Mouse (Mus musculus) megakaryocyte progenitor cell, adult 5-6 weeks (primary cell): ENCODE results near the gene Actbl2. TPM values are rescaled to one million over a fixed set of nuclear protein-coding genes. Genes with fewer than 3 reads are reported as not detected.

Experiments used
- ATAC-seq: replicated peaks from 2 replicates; pipeline ENCODE4 v1.8.0; 2016; ENCODE audit warnings: mild to moderate bottlenecking, moderate TSS enrichment, inconsistent platforms; ENCODE audit not compliant: poor library complexity
- total RNA-seq, 2 experiments: library from RNA; stranded (forward) in 1 of 2; stranded (reverse) in 1 of 2; fragments of 157-497, 149-512 nt in 1 of 2; fragments of 200-1000 nt in 1 of 2; gene quantifications; 2 replicates each; pipeline versions ENCODE4 v1.2.3 to v1.2.4; 2015 to 2017

Gene Actbl2
- total RNA-seq, 2 experiments from 2014 or later, result not detected

DNA sequence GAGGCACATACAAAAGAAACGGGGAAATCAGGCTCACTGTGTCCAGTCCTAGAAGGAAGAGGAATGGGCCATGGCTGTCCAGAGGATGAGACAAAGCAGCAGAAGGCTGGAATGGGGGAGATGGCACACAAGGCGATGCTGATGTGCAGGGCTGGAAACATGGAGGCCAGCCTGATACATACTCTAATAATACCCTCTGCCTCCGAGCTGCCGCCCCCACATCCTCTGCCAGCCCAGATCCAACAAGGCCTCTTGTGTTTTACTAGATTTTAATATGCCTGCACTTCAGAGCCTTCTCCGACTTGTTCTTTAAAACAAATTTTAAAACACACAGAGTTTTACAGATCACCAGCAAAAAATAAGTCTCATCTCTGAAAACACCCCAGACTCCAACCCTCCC, 14.2 kb downstream of the Actbl2 start:
- ATAC-seq, result no peak

DNA sequence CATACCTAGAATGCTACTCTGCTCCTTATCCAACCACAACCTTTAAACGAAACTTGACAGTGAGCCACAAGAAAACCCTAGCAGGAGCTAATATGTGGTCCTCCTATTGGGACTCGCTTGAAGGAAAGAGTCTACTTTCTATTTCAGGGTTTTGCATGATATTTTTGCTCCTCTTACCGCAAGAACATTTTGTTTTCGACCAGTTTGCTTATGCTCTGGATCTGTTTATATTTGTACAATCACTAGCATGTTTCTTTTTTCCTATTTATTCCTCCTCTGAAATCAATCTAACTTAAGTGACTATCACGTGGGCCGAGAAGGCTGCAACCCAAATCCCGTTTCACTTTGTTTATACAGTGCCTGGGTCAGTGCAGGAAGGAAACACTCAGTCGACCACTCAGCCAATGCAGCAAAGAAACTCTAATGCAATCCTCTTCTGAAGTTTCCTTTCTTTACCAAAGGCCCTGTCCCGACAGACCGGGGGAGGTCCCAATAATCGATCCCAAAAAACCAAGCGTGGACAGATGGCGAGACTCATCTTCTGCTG, 15.0 kb downstream of the Actbl2 start:
- ATAC-seq, result no peak

DNA sequence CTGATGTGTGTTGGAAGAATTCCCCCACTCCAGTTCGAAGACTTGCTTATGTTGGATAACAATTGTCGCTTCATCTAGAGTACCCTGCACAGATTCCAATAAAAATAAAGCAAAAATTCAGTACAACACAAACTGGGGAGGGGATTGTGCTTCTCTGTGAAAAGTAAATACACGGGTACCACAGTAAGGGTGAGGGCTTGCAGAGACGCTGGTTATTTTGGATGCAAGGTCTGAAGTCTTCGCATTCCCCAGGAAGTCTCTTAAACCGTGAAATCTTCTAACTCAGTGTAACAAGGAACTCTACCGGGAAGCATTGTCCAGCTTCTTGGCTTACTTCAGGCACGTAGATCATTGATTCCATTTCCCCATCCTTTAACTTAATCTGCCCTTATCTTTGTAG, 17.1 kb downstream of the Actbl2 start:
- no peak for ATAC-seq

DNA sequence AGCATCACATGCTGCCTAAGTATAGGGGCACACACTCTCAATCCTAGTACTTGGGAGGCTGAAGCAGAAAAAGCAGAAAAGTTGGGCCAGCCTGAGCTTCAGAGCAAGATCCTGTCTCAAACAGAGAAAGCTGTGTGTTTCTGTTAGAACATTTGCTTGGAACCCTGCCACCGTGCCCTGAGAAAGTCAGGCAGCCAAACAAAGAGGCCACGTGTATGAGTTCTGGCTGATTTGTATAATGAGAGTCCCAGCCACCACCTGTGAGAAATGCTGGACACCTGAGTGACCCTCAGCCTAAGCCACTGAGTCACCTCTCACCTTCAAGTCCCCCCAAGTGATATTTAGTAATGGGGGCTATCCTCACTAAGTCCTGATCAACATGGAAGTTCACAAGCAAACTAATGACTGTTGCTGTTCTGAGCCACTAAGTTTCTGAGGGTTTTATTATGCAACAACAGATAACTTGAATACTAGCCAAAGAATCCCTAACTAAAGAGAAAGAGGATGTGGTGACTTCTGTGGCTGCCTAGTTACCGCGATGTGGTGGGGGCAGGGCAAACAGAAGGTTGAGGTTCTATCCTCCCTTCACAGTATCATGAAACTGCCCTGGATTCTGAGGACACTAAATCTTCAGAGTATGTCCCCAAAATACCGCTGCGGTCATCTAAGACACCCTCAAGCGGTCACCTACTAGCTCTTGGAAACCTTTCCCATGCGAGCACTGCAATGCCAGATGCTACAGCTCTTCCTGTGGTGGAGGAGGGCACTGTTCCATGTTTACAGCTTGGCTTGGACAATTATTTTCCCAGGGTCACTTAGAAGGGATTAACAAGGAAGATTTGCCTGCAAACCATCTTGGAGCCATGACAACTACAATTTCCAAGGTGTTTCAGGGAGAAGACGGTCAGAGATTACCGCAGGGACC, 31.9 kb downstream of the Actbl2 start:
- peak; percentile 97 for ATAC-seq

DNA sequence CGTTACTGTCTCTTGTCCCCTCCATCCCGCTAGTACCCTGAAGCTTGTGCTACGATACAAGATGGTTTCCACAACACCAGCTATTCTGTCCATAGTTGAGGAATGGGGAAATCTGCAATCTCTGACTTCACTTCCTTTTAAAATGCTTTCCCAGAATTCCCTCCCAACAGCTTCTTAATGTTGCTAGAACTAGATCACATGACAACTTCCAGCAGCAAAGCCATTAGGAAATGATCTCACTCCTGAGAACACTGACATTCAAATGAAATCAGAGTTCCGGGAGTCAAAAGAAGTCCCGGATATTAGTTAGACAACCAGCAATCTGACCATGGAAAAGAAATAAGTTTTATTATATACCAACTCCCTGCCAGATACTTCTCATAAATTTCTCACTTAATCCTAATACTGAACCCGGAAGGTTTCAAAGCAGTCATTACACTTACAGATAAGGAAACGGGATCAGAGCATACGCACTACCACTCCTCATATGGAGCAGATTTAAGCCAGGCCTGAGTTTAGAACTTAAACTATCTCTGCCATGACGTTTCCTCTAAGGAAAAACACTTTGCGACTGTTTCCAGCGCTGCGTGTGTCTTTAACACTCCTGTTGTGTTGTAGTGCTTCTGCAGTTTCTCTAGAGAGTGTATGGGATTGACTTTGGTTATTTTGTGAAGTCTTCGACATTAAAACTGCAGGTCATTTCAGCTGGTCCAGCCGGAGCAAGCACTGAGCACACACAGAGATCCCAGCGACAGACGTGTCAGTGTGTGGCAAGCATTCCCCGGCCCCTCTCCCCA, 36.5 kb downstream of the Actbl2 start:
- ATAC-seq, result no peak

DNA sequence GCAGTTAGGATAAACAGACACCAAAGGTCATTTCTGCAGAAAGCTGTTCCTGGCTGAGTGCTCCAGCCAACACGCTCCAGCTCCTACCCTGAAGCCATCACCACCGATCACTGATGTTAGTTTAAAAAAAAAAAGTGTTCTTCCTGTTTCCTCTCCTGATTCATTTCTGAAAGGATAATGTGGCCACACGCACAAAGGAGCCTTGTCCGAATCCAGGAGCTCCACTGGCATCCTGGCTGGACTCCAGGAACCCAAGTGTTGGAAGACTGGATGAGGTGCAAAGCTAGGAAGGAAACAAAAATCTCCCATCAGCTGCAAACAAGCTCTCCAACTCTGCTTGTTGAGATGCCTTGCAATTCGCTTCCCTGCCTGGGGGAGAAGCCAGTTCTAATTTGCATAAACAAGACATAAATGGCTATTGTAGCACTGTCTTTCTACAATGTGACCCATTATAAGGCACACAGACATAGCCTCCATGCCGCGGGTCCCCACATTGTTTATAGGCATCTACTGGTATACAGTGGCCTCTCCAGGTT, 37.2 kb downstream of the Actbl2 start:
- ATAC-seq, result no peak

DNA sequence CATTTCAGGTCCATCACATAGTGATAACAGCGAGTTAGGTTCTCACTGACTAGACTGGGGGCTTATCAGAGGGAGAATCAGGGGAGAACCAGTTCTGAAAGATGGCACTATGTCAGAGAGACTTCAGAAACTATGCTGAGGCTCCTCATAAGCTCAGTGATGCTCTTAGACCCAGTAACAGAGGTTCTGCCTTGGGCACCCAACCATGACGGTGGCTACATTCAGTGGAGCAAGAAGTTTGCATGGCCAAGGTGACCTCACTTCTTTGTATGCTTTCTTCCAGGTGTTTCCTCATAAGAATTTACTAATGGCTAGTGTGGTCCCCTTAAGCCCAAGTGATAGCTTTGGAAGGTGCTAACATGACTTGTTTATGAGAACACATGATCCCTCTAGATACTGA, 38.7 kb downstream of the Actbl2 start:
- ATAC-seq, result no peak

DNA sequence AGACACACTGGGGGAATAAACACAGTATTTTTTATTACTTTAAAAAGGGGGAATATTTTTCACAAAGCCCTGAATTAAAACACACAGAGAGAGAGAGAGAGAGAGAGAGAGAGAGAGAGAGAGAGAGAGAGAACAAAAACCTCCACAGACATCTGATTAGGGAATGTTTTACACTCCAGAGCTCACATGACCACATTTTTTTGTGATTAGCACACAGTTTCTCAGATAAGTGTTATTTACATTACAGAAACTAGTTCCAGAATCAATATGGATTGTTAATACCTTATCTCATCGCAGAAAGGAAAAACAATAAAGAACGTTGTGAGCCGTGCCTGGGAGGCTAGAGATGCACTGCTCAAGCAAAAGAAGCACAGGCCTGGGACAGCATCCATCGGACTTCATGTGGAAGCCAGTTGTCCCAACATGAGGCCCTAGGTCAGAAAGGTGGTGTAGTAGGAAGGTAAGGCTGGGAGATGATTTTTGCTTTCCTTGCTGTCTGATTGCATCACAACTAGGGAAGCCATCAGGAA, 40.2 kb downstream of the Actbl2 start:
- no peak for ATAC-seq

DNA sequence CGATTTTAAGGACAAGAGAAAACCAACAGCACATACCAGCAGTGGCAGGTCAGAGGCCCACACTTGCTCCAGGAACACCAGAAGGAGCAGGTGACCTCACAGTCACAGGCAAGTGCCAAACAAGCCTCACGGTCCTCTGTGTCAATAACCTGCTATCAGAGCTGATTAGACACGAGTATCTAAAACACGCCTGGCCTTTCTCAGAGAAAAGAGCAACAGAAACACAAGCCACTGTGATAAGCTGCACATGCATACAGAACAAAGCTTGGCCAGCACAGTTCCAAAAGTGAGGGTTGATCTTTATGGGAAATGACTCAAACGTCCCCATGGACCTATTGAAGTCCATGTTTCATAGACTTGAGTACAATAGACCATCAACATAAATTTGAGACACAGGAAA, 41.2 kb downstream of the Actbl2 start:
- ATAC-seq, result no peak

DNA sequence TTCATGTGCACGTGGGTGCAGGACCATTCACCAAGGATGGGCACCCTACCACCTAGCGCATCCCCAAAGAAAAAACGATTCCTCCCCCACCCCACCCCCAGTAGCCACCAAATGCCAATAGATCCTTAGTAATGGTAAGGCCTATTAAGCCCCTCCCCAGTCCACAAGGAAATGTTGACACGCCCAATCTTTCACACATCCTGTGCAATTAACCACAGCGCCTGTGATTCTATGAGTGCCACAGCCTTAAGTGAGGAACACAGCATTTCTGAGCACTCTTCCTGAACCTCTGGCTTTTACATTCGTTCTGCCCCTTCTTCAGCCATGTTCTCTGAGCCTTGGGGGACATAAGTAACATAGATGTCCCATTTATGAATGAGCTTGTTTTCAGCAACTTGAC, 42.8 kb downstream of the Actbl2 start:
- ATAC-seq, result peak; percentile 76

DNA sequence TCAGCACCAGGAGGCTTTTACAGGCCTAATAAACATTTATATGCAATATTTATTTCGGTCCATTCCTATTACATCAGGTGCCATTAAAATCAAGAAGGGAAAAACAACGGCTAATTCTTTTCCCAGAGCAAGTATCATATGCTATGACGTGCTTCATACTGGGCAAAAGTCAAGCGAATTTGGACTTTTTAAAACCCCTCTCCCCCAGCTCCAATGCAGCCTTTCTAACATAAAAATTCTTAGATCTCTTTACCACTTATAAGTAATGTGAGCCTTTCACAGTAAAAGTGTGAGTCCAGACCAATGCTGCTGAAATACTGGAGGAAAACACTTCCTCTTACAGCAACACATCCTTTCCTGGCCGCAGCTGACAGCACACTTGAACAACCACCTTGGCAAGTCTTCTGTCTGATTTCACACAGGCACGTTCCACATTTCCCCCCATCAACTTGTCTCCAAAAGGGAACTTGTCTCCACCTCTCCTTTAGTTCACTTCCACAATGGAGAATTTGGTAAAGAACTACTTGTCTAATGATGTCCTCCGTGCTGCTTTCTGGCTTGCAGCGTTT, 44.4 kb downstream of the Actbl2 start:
- ATAC-seq, result peak; percentile 78

DNA sequence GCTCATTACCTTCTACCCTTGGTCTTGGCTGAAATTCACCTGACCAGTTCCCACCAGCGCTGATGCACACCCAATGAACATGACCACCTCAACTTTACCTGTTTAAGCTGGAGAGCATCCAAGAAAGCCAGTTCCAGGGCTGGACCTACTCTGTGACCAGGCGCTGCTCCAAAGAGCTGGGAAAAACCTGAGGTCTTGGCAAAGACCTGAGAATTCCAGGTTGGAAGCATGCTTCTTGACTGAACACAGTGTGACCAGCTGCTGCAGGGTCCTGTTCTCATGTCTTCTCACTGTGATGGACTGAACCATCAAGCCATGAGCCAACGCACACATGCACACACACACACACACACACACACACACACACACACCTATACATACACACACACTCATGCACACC, 46.0 kb downstream of the Actbl2 start:
- no peak for ATAC-seq

DNA sequence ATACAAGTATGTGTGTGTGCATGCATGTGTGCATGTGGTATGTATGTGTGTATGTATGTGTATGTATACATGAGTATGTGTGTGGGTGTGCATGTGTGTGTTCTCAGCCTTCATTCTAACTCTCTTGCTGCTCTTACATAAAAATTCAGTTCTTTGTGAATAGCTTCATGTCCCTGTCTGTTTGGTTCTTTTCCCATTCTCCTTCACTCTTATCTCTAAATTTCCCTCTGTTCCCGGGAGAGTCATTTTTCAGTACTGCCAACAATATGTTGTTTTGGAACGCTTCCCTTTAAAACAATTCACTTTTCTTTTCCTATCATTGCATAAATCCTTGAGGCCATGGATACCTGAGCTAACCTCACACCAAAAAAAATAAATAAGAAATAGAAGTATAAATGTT, 46.6 kb downstream of the Actbl2 start:
- no peak for ATAC-seq

DNA sequence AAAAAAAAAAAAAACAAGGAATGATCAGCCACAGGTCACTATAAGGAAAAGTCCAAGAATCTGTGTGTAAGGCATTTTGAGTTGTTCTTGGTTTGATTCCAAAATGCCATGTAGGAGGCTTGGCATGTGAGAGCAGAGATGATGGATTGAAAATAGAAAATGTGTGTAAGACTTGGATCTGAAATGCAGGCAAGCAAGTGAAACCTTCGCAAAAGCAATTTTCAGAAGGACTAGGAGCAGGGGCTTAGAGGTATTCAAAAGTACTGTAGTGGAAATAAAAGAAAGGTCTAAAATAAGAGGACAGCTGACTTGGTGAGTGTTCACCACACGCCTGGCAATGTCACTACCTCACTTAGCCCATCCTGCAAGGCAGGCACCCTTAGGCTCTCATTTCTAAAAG, 49.4 kb downstream of the Actbl2 start:
- no peak for ATAC-seq

DNA sequence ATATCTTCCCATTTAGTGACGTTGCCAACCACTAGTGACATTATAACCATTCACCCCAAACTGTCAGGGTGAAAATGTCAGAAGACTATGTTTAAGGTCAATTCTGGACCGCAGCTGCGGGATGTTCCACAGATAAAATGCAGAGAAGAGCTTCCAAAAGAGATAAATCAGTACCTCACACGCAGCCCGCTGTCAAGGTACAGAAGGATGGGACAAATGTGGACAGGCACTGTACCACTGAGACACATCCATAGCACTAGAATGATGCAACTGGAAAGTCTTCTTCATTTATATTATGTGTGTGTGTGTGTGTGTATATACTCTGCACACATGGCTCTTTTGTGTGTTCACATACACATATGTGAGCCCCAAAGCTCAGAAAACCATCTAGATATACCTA, 49.9 kb downstream of the Actbl2 start:
- no peak for ATAC-seq

Other genes with a start within 250 kb of the Actbl2 start
- 98.7 and 111 TPM in 2 replicates for gene Gpbp1, start 235.1 kb downstream of the Actbl2 start, total RNA-seq (2015)
- gene Gpbp1, start 235.1 kb downstream of the Actbl2 start, total RNA-seq (2017), result 125 and 164 TPM in 2 replicates